Mouse (Mus musculus): Measurements from ENCODE around the gene Zfp651.

GRCm38 (mm10) chr9:121760271-121761090 is 1.4 kb downstream of the Zfp651 start:
- TF ChIP-seq CTCF (IDR thresholded peaks at IDR 0.05; ENCODE audit: low read depth, low read length) (no peak), GATA1 (IDR thresholded peaks at IDR 0.05; ENCODE audit: borderline replicate concordance, low read length) (no peak), GATA2 (IDR thresholded peaks at IDR 0.05; ENCODE audit: borderline replicate concordance, low read depth, low read length) (no peak), TAL1 (conservative IDR thresholded peaks at IDR 0.05; ENCODE audit: low read depth, low read length) (no peak), POLR2AphosphoS5 (IDR thresholded peaks at IDR 0.05; ENCODE audit: insufficient replicate concordance, low read depth, low read length) (no peak)

Data from G1E (cell line).